Mouse (Mus musculus) G1E (cell line): Measurements from ENCODE around the gene Eed.

Experiments used
- CTCF ChIP-seq: IDR thresholded peaks from 2 replicates; pipeline ENCODE4 v1.5.1; 2012; ENCODE audit warnings: low read depth, low read length, inconsistent platforms, mixed read lengths
- GATA2 ChIP-seq: IDR thresholded peaks from 2 replicates; pipeline ENCODE4 v1.6.1; 2012; ENCODE audit warnings: low read depth, low read length, inconsistent platforms, borderline replicate concordance

DNA sequence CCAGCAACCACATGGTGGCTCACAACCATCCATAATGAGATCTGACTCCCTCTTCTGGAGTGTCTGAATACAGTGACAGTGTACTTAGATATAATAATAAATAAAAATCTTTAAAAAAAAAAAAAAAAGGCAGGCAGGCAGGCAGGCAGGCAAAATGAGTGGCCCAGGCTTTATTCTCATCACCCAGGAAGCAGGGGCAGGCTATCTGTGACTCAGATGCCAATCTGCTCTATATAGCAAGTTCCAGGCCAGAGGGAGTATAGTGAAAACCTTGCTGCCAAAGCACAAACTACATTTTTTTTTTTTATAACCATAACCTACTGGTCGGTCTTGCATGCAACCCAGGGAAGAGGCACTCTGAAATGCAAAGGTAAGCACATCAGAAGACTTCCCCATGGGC, 14.0 kb downstream of the Eed start:
- TF ChIP-seq CTCF, result no peak
- TF ChIP-seq GATA2, result no peak
